Mouse (Mus musculus) C2C12 (cell line): ENCODE results near the gene Lap3. TPM values are rescaled to one million over a fixed set of nuclear protein-coding genes. Genes with fewer than 3 reads are reported as not detected.

ENCODE experiments used
- H3K27me3 ChIP-seq: one replicate; pipeline ENCODE4 v1.6.1; 2011; ENCODE audit not compliant: control insufficient read depth, insufficient read depth, insufficient read length
- H3K36me3 ChIP-seq: one replicate; pipeline ENCODE4 v1.6.1; 2011; ENCODE audit not compliant: control insufficient read depth, insufficient read depth
- H3K4me3 ChIP-seq: one replicate; pipeline ENCODE4 v1.5.1; 2011; ENCODE audit warnings: mild to moderate bottlenecking, control low read depth; ENCODE audit not compliant: poor library complexity, insufficient read depth, severe bottlenecking
- H3K79me2 ChIP-seq: one replicate; pipeline ENCODE4 v1.6.1; 2011; ENCODE audit not compliant: control insufficient read depth, insufficient read depth
- H3K79me3 ChIP-seq: one replicate; pipeline ENCODE4 v1.6.1; 2011; ENCODE audit warnings: low read depth, control low read depth
- H3ac ChIP-seq: one replicate; pipeline ENCODE3; 2011; ENCODE audit warnings: low read depth; ENCODE audit not compliant: control insufficient read depth, insufficient read length
- CEBPB ChIP-seq: IDR thresholded peaks from one replicate; pipeline ENCODE4 v1.6.1; 2011; ENCODE audit warnings: low read depth, mild to moderate bottlenecking, control low read depth, moderate library complexity
- CTCF ChIP-seq: IDR thresholded peaks from one replicate; pipeline ENCODE4 v1.5.1; 2011; ENCODE audit not compliant: control insufficient read depth, insufficient read depth, insufficient read length
- FOSL1 ChIP-seq: IDR thresholded peaks from one replicate; pipeline ENCODE4 v1.8.0; 2011; ENCODE audit warnings: mild to moderate bottlenecking, low read length; ENCODE audit not compliant: poor library complexity, insufficient read depth, severe bottlenecking
- MAX ChIP-seq: IDR thresholded peaks from one replicate; pipeline ENCODE4 v1.6.1; 2011; ENCODE audit warnings: mild to moderate bottlenecking, control low read depth
- MYOD1 ChIP-seq: IDR thresholded peaks from one replicate; pipeline ENCODE4 v1.6.1; 2011; ENCODE audit warnings: low read depth; ENCODE audit not compliant: control insufficient read depth, insufficient read length
- MYOG ChIP-seq: IDR thresholded peaks from one replicate; pipeline ENCODE4 v1.6.1; 2011; ENCODE audit not compliant: control insufficient read depth, insufficient read length; ENCODE audit errors: extremely low read depth
- USF1 ChIP-seq: IDR thresholded peaks from one replicate; pipeline ENCODE4 v1.6.1; 2011; ENCODE audit warnings: low read depth, mild to moderate bottlenecking, control low read depth, moderate library complexity
- polyA plus RNA-seq: library from polyadenylated mRNA; unstranded; fragments of >200 nt; fragmentation: generic; extraction: Trizol; gene quantifications from one replicate; pipeline ENCODE4 v1.2.1, GENCODE M21; 2012; ENCODE audit warnings: missing spikeins

The Lap3 gene
- polyA plus RNA-seq, 1 experiment: 87.7 TPM

- H3K79me3 ChIP-seq: no peaks in the 10 kb centered on the region
- H3K36me3 ChIP-seq: no peaks in the 10 kb centered on the region
- H3ac ChIP-seq: no peak overlapping the region
- no peak for TF ChIP-seq FOSL1
- TF ChIP-seq CTCF: no peak
- TF ChIP-seq USF1: no peak
- no peak for TF ChIP-seq MYOG
- no peak for TF ChIP-seq MAX
- TF ChIP-seq CEBPB: no peak
- TF ChIP-seq MYOD1: no peak
- no peaks in the 10 kb centered on the region for H3K79me2 ChIP-seq
- no peak overlapping the region for H3K4me3 ChIP-seq
- no peaks in the 10 kb centered on the region for H3K27me3 ChIP-seq
Observed at GRCm38 (mm10) chr5:45475771-45476170, 17.4 kb upstream of the Lap3 start.

- no peaks in the 10 kb centered on the region for H3K79me3 ChIP-seq
- no peak overlapping the region for H3K4me3 ChIP-seq
- no peak overlapping the region for H3ac ChIP-seq
- H3K36me3 ChIP-seq: no peaks in the 10 kb centered on the region
- TF ChIP-seq MYOG: no peak
- no peak for TF ChIP-seq CEBPB
- TF ChIP-seq MYOD1: no peak
- TF ChIP-seq MAX: no peak
- TF ChIP-seq USF1: no peak
- TF ChIP-seq CTCF: no peak
- TF ChIP-seq FOSL1: no peak
- H3K27me3 ChIP-seq: no peaks in the 10 kb centered on the region
- no peaks in the 10 kb centered on the region for H3K79me2 ChIP-seq
Observed at GRCm38 (mm10) chr5:45476288-45476687, 16.9 kb upstream of the Lap3 start.

DNA sequence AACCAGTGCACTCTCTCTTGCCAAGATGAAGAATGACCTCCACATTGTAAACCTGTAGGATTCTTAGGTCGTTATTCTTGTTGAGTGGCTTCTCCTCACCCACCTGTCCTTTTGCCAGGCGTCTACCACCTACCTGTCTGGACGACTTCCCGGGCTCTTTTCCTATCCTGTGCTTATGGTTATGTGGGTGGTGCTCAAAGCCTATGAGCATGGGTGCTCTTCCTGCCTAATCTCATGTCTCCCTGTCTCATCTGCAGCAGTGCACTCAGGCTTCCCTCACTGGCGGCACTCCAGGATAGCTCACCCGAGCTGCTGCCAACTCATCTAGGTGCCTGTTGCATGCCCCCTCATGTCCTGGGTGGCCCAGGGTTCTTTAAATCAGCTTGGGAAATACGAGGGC, 15.6 kb upstream of the Lap3 start:
- no peaks in the 10 kb centered on the region for H3K36me3 ChIP-seq
- TF ChIP-seq MYOG: no peak
- no peak for TF ChIP-seq MYOD1
- no peak for TF ChIP-seq CTCF
- TF ChIP-seq MAX: no peak
- TF ChIP-seq FOSL1: no peak
- TF ChIP-seq USF1: no peak
- no peak for TF ChIP-seq CEBPB
- no peaks in the 10 kb centered on the region for H3K27me3 ChIP-seq
- no peak overlapping the region for H3K4me3 ChIP-seq
- no peaks in the 10 kb centered on the region for H3K79me2 ChIP-seq
- H3K79me3 ChIP-seq: no peaks in the 10 kb centered on the region
- H3ac ChIP-seq: no peak overlapping the region

GRCm38 (mm10) chr5:45480066-45480465, 13.1 kb upstream of the Lap3 start:
- Histone ChIP-seq H3ac (no peak overlapping the region), H3K4me3 (no peak overlapping the region), H3K79me3 (no peaks in the 10 kb centered on the region), H3K27me3 (no peaks in the 10 kb centered on the region), H3K36me3 (no peaks in the 10 kb centered on the region), H3K79me2 (no peaks in the 10 kb centered on the region)
- TF ChIP-seq CTCF (no peak), USF1 (no peak), FOSL1 (no peak), MAX (no peak), MYOD1 (no peak), MYOG (no peak), CEBPB (no peak)

GRCm38 (mm10) chr5:45481125-45481524, 12.0 kb upstream of the Lap3 start:
- Histone ChIP-seq H3K4me3 (no peak overlapping the region), H3K79me3 (no peaks in the 10 kb centered on the region), H3ac (no peak overlapping the region), H3K36me3 (no peaks in the 10 kb centered on the region), H3K27me3 (no peaks in the 10 kb centered on the region), H3K79me2 (no peaks in the 10 kb centered on the region)
- no peak for TF ChIP-seq MYOG
- TF ChIP-seq USF1: no peak
- TF ChIP-seq MYOD1: no peak

- TF ChIP-seq MAX: no peak
- no peak for TF ChIP-seq USF1
- TF ChIP-seq CTCF: no peak
- no peak for TF ChIP-seq MYOD1
- no peak for TF ChIP-seq FOSL1
- TF ChIP-seq MYOG: no peak
- TF ChIP-seq CEBPB: no peak
- Histone ChIP-seq H3K79me3 (no peaks in the 10 kb centered on the region), H3K36me3 (no peaks in the 10 kb centered on the region), H3K79me2 (no peaks in the 10 kb centered on the region), H3K27me3 (no peaks in the 10 kb centered on the region), H3K4me3 (no peak overlapping the region), H3ac (no peak overlapping the region)
Observed at GRCm38 (mm10) chr5:45482607-45483006, 10.6 kb upstream of the Lap3 start.
